Mouse (Mus musculus) spleen, postnatal 14 days (tissue): ENCODE data around the gene Dpf1.

ENCODE experiments used
- DNase-seq, 2 experiments: peaks; one replicate each; pipeline ENCODE4 v3.0.0; 2021 to 2022; ENCODE audit warnings: low spot score in 2 of 2

Gene Dpf1

GRCm38 (mm10) chr7:29340838-29341237, 37.1 kb downstream of the Dpf1 start:
- no peak for DNase-seq

GRCm38 (mm10) chr7:29341722-29342121, 38.0 kb downstream of the Dpf1 start:
- no peak for DNase-seq

- DNase-seq: no peak
Observed at GRCm38 (mm10) chr7:29342489-29343092, 38.8 kb downstream of the Dpf1 start.

GRCm38 (mm10) chr7:29343746-29344145, 40.0 kb downstream of the Dpf1 start:
- DNase-seq: no peak

GRCm38 (mm10) chr7:29345534-29345933, 41.8 kb downstream of the Dpf1 start:
- DNase-seq: no peak

GRCm38 (mm10) chr7:29346212-29346611, 42.5 kb downstream of the Dpf1 start:
- DNase-seq: no peak

- DNase-seq: no peak
Observed at GRCm38 (mm10) chr7:29350489-29350888, 46.7 kb downstream of the Dpf1 start.

GRCm38 (mm10) chr7:29352246-29352645, 48.5 kb downstream of the Dpf1 start:
- DNase-seq: no peak

GRCm38 (mm10) chr7:29354161-29354560, 50.4 kb downstream of the Dpf1 start:
- DNase-seq: no peak

- no peak for DNase-seq
Observed at GRCm38 (mm10) chr7:29355406-29355805, 51.7 kb downstream of the Dpf1 start.

- no peak for DNase-seq
Observed at GRCm38 (mm10) chr7:29361497-29361896, 57.7 kb downstream of the Dpf1 start.

- DNase-seq: no peak
Observed at GRCm38 (mm10) chr7:29364052-29364451, 60.3 kb downstream of the Dpf1 start.

GRCm38 (mm10) chr7:29367166-29368003, 63.6 kb downstream of the Dpf1 start:
- no peak for DNase-seq
